Mouse (Mus musculus): Measurements from ENCODE around the gene Cmah. TPM values are rescaled to one million over a fixed set of nuclear protein-coding genes. Genes with fewer than 3 reads are reported as not detected.
"Not testable (repeated sequence)": the region's sequence is repeated elsewhere in the genome, so short reads cannot be mapped to it uniquely, and the experiment has no call there.

The Cmah gene
- polyA plus RNA-seq, 1 experiment from 2014 or later = 0.04 TPM

DNA sequence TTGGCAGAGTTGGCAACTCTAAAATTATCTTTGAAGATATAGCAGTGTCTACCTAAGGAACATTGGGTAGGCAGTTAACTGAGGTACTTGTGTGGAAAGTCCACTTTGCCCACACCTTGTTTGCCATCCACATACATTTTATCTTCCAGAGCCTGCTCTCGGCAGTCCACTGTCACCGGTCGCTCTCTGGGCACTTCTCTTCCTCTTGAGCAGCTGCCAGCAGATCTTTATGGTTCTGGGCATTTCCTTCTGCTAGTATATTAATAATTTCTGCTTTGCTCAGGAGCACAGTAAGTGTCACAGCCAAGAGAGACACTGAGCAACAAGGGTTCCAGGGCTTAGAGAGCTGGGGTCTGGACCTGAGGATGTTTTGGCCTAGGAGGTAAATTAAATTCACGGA is 68.6 kb downstream of the Cmah start:
- Histone ChIP-seq H3K4me3 (ENCODE audit: low read depth, low read length) (no peak overlapping the region), H3K9me3 (ENCODE audit: control insufficient read depth, low read length) (no peaks in the 10 kb centered on the region), H3K4me1 (ENCODE audit: control insufficient read depth, insufficient read depth, low read length) (no peaks in the 10 kb centered on the region), H3K4me2 (ENCODE audit: low read depth, low read length) (no peak overlapping the region), H3K9ac (replicated peaks; ENCODE audit: low read depth, low read length) (no peak overlapping the region), H3K36me3 (ENCODE audit: control insufficient read depth, insufficient read depth, low read length) (no peaks in the 10 kb centered on the region), H3K27ac (ENCODE audit: low read depth, low read length) (no peak overlapping the region), H3K27me3 (ENCODE audit: control insufficient read depth, insufficient read depth, low read length) (no peaks in the 10 kb centered on the region)
- WGBS = 89% methylated on average over 4 of the region's 4 CpGs
- no peak for ATAC-seq (ENCODE audit: low read depth)

DNA sequence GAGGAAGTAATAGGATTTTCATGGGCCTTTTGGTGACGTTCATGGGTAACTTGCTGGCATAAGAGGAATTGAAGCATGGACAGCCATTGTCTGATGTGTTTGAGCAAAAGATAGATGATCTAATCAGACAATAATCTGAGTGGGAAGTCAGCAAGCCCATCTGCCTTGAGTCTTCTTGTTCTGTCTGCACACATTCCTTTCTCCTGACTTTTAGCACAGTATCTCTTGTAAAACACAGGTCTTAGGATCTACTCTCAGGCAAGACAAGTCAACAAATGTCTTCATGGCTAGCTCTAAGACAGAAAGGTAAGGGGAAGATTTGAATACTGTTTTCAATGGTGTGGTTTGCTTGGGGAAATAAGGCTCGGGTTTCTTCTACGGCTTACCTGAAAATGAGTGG is 70.0 kb downstream of the Cmah start:
- H3K27ac ChIP-seq (ENCODE audit: low read depth, low read length) = no peak overlapping the region
- H3K4me3 ChIP-seq (ENCODE audit: low read depth, low read length) = no peak overlapping the region

DNA sequence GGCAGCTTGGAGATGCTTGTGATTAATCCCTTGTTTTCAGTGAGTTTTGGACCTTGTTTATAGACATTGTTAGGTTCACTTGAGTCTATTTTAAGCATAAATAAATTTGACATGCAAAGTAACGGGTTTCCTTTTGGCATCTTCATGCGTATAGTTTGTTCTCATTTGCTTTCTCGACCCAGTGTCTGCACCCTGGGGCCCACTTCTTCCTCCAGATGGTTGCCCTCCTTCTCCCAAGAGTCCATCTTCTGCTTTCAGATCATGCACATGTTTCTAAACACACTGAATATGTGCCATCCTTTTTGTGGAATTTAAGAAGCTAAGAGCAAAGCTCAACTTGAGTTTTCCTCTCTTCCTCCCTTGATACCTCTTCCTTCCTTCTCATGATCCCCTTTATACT is 71.3 kb downstream of the Cmah start:
- H3K27me3 ChIP-seq (ENCODE audit: control insufficient read depth, insufficient read depth, low read length) = no peaks in the 10 kb centered on the region
- H3K4me1 ChIP-seq (ENCODE audit: control insufficient read depth, insufficient read depth, low read length) = no peaks in the 10 kb centered on the region
- no peaks in the 10 kb centered on the region for H3K36me3 ChIP-seq (ENCODE audit: control insufficient read depth, insufficient read depth, low read length)
- no peak overlapping the region for H3K4me2 ChIP-seq (ENCODE audit: low read depth, low read length)
- no peaks in the 10 kb centered on the region for H3K9me3 ChIP-seq (ENCODE audit: control insufficient read depth, low read length)
- no peak overlapping the region for H3K4me3 ChIP-seq (ENCODE audit: low read depth, low read length)
- ATAC-seq (ENCODE audit: low read depth) = no peak
- no peak overlapping the region for H3K9ac ChIP-seq (replicated peaks; ENCODE audit: low read depth, low read length)
- WGBS = 78% methylated on average over 3 of the region's 3 CpGs
- H3K27ac ChIP-seq (ENCODE audit: low read depth, low read length) = no peak overlapping the region

More for the DNA sequence above, 70.0 kb downstream of the Cmah start:
- H3K4me2 ChIP-seq (ENCODE audit: low read depth, low read length) = no peak overlapping the region
- ATAC-seq (ENCODE audit: low read depth) = no peak
- no peaks in the 10 kb centered on the region for H3K4me1 ChIP-seq (ENCODE audit: control insufficient read depth, insufficient read depth, low read length)
- H3K36me3 ChIP-seq (ENCODE audit: control insufficient read depth, insufficient read depth, low read length) = no peaks in the 10 kb centered on the region
- H3K27me3 ChIP-seq (ENCODE audit: control insufficient read depth, insufficient read depth, low read length) = no peaks in the 10 kb centered on the region
- no peaks in the 10 kb centered on the region for H3K9me3 ChIP-seq (ENCODE audit: control insufficient read depth, low read length)
- H3K9ac ChIP-seq (replicated peaks; ENCODE audit: low read depth, low read length) = no peak overlapping the region
- WGBS = 82% methylated on average over 3 of the region's 3 CpGs

DNA sequence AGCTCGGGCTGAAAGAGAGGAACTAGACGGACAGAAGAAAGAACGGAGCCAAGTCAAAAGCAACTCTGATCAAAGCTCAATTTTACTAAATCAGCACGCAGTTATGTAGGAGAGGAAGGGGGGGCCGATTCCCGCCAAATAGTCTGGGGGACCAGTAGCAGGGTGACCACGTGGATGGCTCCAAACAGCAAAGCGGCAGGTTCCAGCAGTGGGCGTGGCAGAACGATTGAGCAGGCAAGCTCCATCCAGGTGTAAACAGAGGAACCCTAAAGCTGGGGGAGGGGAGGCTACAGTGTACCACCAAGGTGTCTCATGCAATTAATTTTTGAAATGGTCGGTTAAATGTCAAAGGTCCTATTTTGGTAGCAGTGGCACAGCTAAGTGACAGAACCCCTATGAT is 74.6 kb downstream of the Cmah start:
- not testable (repeated sequence) for H3K9me3 ChIP-seq (ENCODE audit: control insufficient read depth, low read length); H3K27ac ChIP-seq (ENCODE audit: low read depth, low read length); H3K36me3 ChIP-seq (ENCODE audit: control insufficient read depth, insufficient read depth, low read length); H3K9ac ChIP-seq (replicated peaks; ENCODE audit: low read depth, low read length); H3K27me3 ChIP-seq (ENCODE audit: control insufficient read depth, insufficient read depth, low read length); ATAC-seq (ENCODE audit: low read depth); H3K4me1 ChIP-seq (ENCODE audit: control insufficient read depth, insufficient read depth, low read length); H3K4me3 ChIP-seq (ENCODE audit: low read depth, low read length)
- WGBS = 24% methylated on average over 11 of the region's 11 CpGs
- H3K4me2 ChIP-seq (ENCODE audit: low read depth, low read length) = 0 out of 2 replicates have a peak overlapping the region, but pooled peaks have one; percentile 11

DNA sequence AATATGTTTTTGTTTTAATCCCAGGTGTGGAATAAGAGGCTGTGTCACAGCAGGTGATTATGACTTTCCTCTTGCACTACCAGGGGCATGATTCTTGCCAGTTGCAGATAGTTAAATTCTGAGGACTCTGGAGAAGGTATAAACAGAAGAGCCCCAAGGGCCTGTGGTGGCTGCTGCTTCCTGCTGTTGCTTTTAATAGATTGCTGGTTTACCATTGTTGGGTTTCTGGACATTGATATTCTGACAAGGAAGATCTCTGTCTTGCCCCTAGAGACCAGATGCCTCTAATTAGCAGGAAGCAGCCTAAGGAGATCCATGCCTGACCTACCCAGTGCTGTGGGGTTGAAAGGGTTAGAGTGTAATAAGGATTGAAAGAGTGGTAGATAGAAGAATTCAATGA is 75.8 kb downstream of the Cmah start:
- H3K9me3 ChIP-seq (ENCODE audit: control insufficient read depth, low read length) = no peaks in the 10 kb centered on the region
- H3K27me3 ChIP-seq (ENCODE audit: control insufficient read depth, insufficient read depth, low read length) = no peaks in the 10 kb centered on the region
- no peak overlapping the region for H3K4me3 ChIP-seq (ENCODE audit: low read depth, low read length)
- no peak overlapping the region for H3K9ac ChIP-seq (replicated peaks; ENCODE audit: low read depth, low read length)
- H3K4me2 ChIP-seq (ENCODE audit: low read depth, low read length) = no peak overlapping the region
- no peaks in the 10 kb centered on the region for H3K36me3 ChIP-seq (ENCODE audit: control insufficient read depth, insufficient read depth, low read length)
- H3K4me1 ChIP-seq (ENCODE audit: control insufficient read depth, insufficient read depth, low read length) = no peaks in the 10 kb centered on the region
- no peak overlapping the region for H3K27ac ChIP-seq (ENCODE audit: low read depth, low read length)
- ATAC-seq (ENCODE audit: low read depth) = no peak

DNA sequence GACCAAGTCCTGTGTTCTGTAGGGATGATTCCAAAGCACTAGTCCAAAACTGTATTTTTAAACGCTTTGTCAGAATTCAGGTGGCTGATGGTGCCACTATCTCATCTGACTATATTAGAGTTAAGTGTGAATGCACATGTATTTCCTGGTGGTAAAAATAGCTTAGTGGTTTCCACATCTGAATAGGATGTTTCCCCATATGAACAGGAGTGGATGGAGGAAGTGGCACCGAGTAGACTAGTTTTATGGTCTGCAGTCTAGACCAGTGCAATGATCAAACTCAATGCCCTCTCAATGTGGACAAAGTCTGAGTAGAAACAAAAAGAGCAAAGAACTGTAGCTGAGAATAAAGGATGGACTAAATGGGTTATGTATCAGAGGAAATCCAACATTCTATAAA is 79.6 kb downstream of the Cmah start:
- 87% methylated on average over 2 of the region's 2 CpGs for WGBS
- no peak for ATAC-seq (ENCODE audit: low read depth)
- Histone ChIP-seq H3K27ac (ENCODE audit: low read depth, low read length) (no peak overlapping the region), H3K9ac (replicated peaks; ENCODE audit: low read depth, low read length) (no peak overlapping the region), H3K9me3 (ENCODE audit: control insufficient read depth, low read length) (no peaks in the 10 kb centered on the region), H3K4me3 (ENCODE audit: low read depth, low read length) (no peak overlapping the region), H3K4me1 (ENCODE audit: control insufficient read depth, insufficient read depth, low read length) (no peaks in the 10 kb centered on the region), H3K27me3 (ENCODE audit: control insufficient read depth, insufficient read depth, low read length) (no peaks in the 10 kb centered on the region), H3K36me3 (ENCODE audit: control insufficient read depth, insufficient read depth, low read length) (no peaks in the 10 kb centered on the region), H3K4me2 (ENCODE audit: low read depth, low read length) (no peak overlapping the region)

GRCm38 (mm10) chr13:24414635-24415206 is 87.5 kb downstream of the Cmah start:
- no peak for ATAC-seq (ENCODE audit: low read depth)
- Histone ChIP-seq H3K4me1 (ENCODE audit: control insufficient read depth, insufficient read depth, low read length) (no peaks in the 10 kb centered on the region), H3K36me3 (ENCODE audit: control insufficient read depth, insufficient read depth, low read length) (no peaks in the 10 kb centered on the region), H3K27ac (ENCODE audit: low read depth, low read length) (no peak overlapping the region), H3K27me3 (ENCODE audit: control insufficient read depth, insufficient read depth, low read length) (no peaks in the 10 kb centered on the region), H3K4me3 (ENCODE audit: low read depth, low read length) (no peak overlapping the region), H3K4me2 (ENCODE audit: low read depth, low read length) (no peak overlapping the region), H3K9ac (replicated peaks; ENCODE audit: low read depth, low read length) (no peak overlapping the region), H3K9me3 (ENCODE audit: control insufficient read depth, low read length) (no peaks in the 10 kb centered on the region)
- 60% methylated on average over 4 of the region's 4 CpGs for WGBS

- no peaks in the 10 kb centered on the region for H3K9me3 ChIP-seq (ENCODE audit: control insufficient read depth, low read length)
- no peaks in the 10 kb centered on the region for H3K27me3 ChIP-seq (ENCODE audit: control insufficient read depth, insufficient read depth, low read length)
- H3K27ac ChIP-seq (ENCODE audit: low read depth, low read length) = no peak overlapping the region
- H3K4me3 ChIP-seq (ENCODE audit: low read depth, low read length) = no peak overlapping the region
- H3K9ac ChIP-seq (replicated peaks; ENCODE audit: low read depth, low read length) = no peak overlapping the region
- no peak for ATAC-seq (ENCODE audit: low read depth)
- H3K4me2 ChIP-seq (ENCODE audit: low read depth, low read length) = no peak overlapping the region
- no peaks in the 10 kb centered on the region for H3K36me3 ChIP-seq (ENCODE audit: control insufficient read depth, insufficient read depth, low read length)
- no peaks in the 10 kb centered on the region for H3K4me1 ChIP-seq (ENCODE audit: control insufficient read depth, insufficient read depth, low read length)
- WGBS = 77% methylated on average over 13 of the region's 13 CpGs
Measured at GRCm38 (mm10) chr13:24415506-24416206, 88.5 kb downstream of the Cmah start.

DNA sequence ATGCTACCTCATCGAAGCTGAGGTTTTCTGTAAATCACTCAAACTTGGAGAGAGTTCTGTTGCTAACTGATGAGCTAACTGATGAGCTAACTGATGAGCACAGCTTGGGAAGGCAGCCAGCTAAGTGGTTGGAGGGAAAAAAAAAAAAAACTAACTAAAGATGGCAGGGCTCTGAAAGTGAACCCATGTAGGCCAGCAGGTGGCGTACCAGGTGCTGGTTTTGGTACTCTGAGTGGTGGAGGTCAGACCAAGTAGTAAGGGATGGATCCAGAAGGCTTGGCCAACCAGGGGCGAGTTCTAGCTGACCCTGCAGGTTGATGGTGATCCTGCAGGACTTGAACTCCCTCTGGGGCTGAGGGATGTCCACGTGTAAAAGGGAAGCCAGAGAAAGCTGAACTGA is 89.2 kb downstream of the Cmah start:
- H3K36me3 ChIP-seq (ENCODE audit: control insufficient read depth, insufficient read depth, low read length) = no peaks in the 10 kb centered on the region
- no peaks in the 10 kb centered on the region for H3K9me3 ChIP-seq (ENCODE audit: control insufficient read depth, low read length)
- H3K9ac ChIP-seq (replicated peaks; ENCODE audit: low read depth, low read length) = no peak overlapping the region
- no peaks in the 10 kb centered on the region for H3K27me3 ChIP-seq (ENCODE audit: control insufficient read depth, insufficient read depth, low read length)
- H3K4me3 ChIP-seq (ENCODE audit: low read depth, low read length) = no peak overlapping the region
- H3K4me1 ChIP-seq (ENCODE audit: control insufficient read depth, insufficient read depth, low read length) = no peaks in the 10 kb centered on the region
- no peak overlapping the region for H3K27ac ChIP-seq (ENCODE audit: low read depth, low read length)
- H3K4me2 ChIP-seq (ENCODE audit: low read depth, low read length) = no peak overlapping the region
- no peak for ATAC-seq (ENCODE audit: low read depth)
- WGBS = 44% methylated on average over 4 of the region's 4 CpGs

All from neural tube, embryonic 14.5 days (tissue).